Mouse (Mus musculus) spleen, postnatal 36 days (tissue): ENCODE data around the gene Slc1a4.
A peak's percentile ranks its signal among the peaks of the same experiment; 100 is the strongest.

ENCODE experiments used
- DNase-seq, 2 experiments: peaks; one replicate each; pipeline ENCODE4 v3.0.0; 2022; ENCODE audit warnings: low spot score in 2 of 2, mixed read lengths in 1 of 2

Gene Slc1a4

DNA sequence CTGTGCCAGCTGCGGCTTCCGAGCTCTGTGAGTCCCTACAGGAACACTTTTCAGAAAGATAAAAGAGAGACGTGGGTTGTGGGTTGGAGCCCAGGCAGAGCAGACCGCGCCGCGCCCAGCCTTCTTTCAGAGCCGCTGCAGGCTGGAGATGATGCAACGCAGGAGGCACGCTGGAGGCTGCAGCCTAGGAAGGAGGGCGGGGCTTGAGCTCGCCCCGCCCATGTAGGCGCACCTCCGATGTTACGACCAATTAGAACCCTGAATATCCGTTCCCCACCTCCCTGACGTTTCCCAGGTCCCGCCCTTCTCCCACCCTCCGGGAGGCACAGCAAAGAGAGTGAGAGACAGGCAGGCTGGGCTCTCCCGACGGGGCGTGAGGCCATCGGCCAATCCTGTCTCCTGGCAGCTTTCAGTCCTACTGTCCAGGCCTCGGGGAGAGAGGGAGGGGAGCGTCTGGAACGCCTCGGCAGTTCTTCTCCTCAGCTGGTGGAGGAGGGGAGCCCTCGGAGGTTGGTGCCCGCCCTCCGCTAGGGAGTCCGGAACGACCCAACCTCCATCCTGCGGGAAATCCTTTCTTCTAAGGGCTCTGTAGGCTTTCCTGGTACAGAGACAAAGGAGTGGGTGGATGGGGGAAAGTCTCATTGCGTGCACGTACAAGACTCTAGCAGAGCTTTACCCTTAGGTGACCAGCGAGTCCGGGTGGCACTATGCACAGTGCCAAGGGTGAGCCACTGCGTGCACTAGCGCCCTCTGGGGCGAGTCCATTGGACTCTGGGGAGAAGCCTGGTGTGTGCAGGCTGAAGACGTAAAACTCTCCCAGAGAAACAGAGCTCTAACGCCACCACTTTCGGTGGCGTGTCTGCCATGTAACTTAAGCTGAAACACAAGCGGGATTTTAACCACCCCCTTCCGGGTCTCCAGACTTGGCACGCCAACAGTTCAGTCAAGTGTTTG lies at the start of gene Slc1a4:
TSS of gene Slc1a4 (minus strand) at position 153 of the 954 bp plus-strand sequence.
- peak; percentile 88 to 90 for DNase-seq

GRCm38 (mm10) chr11:20380106-20380505 lies 47.6 kb upstream of the Slc1a4 start:
- DNase-seq = no peak

- no peak for DNase-seq
These were observed 44.1 kb upstream of the Slc1a4 start for GRCm38 (mm10) chr11:20376642-20377041.

DNA sequence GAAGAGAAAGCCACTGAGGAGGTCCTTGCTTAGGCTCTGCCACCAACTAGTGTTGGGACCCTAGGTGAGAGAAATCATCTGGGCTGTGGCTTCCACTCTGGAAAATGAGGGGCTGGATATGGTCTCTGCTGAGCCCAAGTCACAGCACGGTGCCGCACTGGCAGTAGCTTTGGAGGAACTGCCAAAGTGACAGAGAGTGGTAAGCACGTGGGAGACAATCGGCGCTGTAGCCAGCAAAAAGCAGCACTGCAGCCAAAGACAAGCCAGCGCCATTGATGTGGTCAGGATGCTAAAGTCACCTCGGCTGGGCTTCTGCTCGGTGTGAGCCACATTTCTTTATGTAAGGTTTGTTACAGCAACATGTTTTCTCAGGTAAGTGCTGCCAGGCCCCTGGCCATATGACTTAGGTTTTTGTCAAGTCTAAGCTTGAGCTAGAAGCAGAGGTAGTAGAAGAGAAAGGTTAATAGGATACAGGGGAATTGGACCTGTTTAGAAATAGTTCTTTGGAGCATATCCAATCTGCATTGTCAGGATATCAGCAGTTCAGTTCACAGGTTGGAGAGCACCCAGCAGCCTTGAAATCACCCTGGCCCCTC lies 40.2 kb upstream of the Slc1a4 start:
- no peak for DNase-seq

DNA sequence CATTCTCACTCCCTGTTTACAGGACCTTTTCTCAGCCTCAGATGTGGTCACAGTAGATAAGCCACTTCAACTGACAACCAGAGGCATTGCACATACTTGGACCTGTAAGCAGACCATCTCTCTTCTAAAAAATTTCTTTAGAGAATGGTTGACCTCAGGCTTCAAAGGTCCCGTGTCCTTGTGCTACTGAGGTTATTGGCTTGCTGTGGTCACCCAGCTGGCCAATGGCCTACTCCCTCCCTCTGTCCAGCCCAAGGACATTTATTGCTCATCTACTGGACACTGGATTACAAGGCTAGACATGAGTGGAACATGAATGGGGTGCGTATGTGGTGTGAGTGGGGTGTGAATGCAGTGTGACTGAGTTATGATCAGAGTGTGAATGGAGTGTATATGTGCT lies 38.0 kb upstream of the Slc1a4 start:
- DNase-seq = no peak

GRCm38 (mm10) chr11:20366456-20366855 lies 33.9 kb upstream of the Slc1a4 start:
- no peak for DNase-seq

DNA sequence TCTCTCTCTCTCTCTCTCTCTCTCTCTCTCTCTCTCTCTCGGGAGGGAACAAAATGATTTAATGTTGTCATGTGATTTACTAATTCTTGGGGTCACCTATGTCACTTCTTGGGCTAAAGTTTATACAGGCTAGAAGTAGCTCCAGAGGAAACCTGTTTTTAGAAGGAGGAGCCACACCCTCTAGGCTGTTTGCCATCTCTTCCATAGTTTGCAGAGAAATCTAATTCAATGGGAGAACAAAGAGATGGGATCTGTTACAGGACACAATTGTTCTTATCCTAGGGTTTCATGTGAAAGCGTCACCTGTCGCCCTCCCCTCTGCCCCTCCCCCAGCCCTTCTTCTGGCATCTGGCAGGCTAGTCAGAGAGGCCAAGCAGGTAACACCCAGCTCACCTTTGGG lies 28.8 kb upstream of the Slc1a4 start:
- no peak for DNase-seq

- DNase-seq = no peak
These were observed 25.4 kb upstream of the Slc1a4 start for GRCm38 (mm10) chr11:20357684-20358447.

DNA sequence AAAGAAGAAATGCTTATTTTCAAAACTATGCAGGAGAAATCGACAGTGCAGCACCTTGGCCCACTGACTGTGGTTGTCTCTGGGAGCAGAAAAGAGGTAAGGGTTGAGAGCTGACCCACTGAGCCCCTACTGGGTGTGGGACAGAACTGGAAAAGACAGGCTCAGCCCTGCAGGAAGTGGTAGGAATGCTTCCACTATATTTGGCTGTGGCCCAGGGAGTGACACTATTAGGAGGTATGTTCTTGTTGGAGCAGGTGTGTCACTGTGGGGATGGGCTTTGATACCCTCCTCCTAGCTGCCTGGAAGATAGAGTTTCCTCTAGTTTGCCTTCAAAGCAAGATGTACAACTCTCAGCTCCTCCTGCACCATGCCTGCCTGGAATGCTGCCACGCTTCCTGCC lies 16.0 kb upstream of the Slc1a4 start:
- DNase-seq = no peak

GRCm38 (mm10) chr11:20347548-20347947 lies 15.0 kb upstream of the Slc1a4 start:
- DNase-seq = peak in 1 of 2 experiments; percentile 2

- DNase-seq = no peak
These were observed 13.9 kb upstream of the Slc1a4 start for GRCm38 (mm10) chr11:20346369-20346768.

GRCm38 (mm10) chr11:20343952-20344351 lies 11.4 kb upstream of the Slc1a4 start:
- DNase-seq = no peak

DNA sequence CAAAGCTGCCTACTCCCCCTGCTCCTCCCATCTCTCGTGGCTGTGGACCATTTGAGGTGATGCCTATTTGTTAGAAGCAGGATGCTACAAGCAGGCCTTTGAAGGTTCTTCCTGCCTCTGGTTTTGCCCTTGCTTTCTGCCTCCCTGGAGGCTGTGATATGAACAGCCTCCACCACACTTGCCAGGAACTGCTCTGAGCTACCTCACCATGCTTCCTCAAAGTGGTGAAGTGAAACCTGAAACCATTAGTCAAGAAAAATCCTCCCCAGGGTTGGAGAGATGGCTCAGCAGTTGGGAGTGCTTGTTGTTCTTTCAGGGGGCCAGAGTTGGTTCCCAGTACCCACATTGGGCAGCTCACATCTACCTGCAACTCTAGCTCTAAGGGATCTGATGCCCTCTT lies 9.1 kb upstream of the Slc1a4 start:
- DNase-seq = no peak

DNA sequence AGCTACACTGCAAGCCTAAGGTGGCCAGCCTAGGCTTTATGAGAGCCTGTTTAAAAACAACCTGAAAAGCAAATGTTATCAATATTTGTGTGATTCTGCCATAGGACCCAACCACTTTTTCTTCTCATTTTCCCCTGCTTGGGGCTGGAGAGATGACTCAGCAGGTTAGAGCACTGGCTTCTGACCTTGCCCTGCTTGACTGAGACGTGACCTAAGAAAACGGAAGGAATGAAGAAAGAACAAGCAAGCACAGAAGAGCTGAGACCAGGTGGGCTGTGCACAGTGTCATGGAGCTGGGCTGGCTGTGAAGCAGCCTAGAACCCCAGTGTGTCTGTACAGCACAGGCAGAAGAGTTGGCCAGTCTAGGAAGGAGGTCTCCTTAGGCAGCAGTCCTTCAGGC lies 6.2 kb upstream of the Slc1a4 start:
- DNase-seq = no peak

DNA sequence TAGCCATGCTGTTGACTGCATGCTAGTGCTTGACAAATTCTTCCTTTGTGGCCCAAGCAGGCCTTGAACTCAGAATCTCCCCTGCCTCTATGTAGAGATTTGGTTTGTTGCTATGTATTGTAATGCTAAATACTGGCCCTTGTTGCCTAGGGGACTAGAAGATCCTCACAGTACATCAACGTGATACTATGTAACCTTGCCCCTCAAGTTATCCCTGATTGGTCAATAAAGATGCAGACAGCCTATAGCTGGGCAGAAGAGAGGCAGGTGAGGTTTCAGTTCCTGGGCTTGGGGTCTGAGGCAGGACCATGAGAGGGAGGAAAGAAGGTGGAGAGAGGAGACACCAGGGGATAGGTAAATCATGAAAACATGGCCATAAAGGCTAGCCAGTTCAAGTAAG lies 1.8 kb upstream of the Slc1a4 start:
- DNase-seq = no peak

DNA sequence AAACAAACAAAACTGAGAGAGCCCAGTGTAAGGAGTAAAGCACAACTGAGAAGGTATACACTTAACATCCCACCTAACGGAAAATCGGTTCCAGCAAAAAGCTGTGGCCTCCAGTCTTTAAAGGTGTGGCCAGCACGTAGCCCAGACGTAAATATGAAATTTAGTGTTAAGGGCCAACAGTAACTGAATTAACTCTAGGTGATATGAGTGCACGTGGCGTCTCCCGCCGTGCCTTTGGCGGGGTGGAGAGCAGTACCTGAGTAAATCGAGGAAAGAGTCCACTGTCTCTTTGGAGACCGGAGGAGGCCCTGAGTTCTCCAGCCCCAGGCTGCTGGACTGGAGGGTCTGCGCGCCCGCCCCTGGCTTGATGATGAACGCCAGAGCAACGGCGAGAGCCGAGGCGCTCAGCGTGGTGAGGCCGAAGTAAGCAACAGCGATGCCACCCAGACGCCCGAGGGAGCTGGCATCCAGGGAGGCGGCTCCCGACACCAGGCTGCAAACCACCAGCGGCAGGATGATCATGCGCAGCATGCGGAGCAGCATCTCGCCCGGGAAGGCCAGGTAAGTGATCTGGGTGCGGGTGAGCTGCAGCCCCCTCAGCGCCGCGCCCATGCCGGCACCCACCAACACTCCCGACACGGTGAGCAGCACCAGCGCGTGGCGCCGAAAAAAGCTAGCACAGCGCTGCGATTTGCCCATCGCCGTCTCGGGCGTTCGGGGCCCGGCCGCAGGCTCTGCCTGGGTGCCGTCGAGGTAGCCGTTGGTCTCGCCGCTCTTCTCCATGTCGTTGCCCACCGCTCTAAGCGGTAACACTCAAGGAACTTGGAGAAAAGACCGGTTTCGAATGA lies 599 bp downstream of the Slc1a4 start:
- peak in 1 of 2 experiments; percentile 13 for DNase-seq

DNA sequence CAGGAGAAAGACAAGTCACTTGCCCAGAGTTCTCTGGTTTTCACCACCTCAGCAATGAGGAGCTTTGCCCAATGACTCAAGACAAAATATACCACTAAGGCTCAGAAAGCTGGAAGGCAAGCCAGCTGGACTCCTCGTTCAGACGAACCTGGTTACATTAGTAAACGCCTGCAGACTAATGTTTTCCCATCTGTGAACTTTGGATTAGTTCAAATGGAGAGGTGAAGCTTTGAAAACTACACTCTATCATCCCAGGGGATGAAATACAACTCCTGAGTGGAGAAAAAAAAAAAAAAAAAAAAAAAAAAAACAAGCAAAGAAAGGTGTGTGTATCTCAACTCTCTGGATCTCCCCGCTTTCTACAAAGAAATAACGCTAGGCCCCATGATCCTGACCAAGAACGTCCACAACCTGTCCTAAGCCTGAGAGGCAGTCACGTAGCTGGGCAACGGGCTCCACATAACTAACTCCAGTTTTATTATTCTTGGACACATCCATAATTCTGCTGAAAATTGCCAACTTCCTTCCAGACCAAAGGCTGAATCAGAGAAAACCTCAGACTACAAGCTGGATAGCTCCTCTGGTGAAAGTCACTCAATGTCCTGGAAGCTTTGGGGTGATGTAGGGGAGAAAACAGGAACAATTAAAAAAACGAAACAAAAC lies 1.4 kb downstream of the Slc1a4 start:
- no peak for DNase-seq

- DNase-seq = peak in 1 of 2 experiments; percentile 18
These were observed 2.8 kb downstream of the Slc1a4 start for GRCm38 (mm10) chr11:20329711-20330110.

GRCm38 (mm10) chr11:20328771-20329170 lies 3.7 kb downstream of the Slc1a4 start:
- DNase-seq = no peak

- DNase-seq = no peak
These were observed 6.1 kb downstream of the Slc1a4 start for GRCm38 (mm10) chr11:20326328-20326995.
